Mouse (Mus musculus): ENCODE data around the gene Khsrp. TPM values are rescaled to one million over a fixed set of nuclear protein-coding genes. Genes with fewer than 3 reads are reported as not detected.

Gene Khsrp
- 32.2 and 36.9 TPM in 2 replicates for polyA plus RNA-seq (2014; fragmentation: Nextera tagmentation; extraction: Ambion mirVana)

- no peak for ATAC-seq (ENCODE audit: insufficient number of reproducible peaks, insufficient read depth, low FRiP score, low read depth)
- under 1% methylated on average over 57 of the region's 99 CpGs for WGBS
- Histone ChIP-seq H3K27ac (replicated peaks in 1 of 2; ENCODE audit: control insufficient read depth in 1 of 2, insufficient read depth in 1 of 2, low read depth in 2 of 2, low read length in 2 of 2) (peak within 1 kb of the TSS; percentile 90 to 95), H3K36me3 (ENCODE audit: control insufficient read depth, insufficient read depth, low read length) (peaks cover 29% of the 10 kb centered on the region), H3K27me3 (ENCODE audit: control insufficient read depth, insufficient read depth, low read length) (no peaks in the 10 kb centered on the region), H3K4me2 (ENCODE audit: low read length) (peak within 1 kb of the TSS; percentile 91), H3K4me1 (ENCODE audit: control insufficient read depth in 2 of 2, insufficient read depth in 2 of 2, low read length in 2 of 2) (peaks cover 12 to 18% of the 10 kb centered on the region in 2 experiments), H3K9me3 (ENCODE audit: control insufficient read depth, low read length) (no peaks in the 10 kb centered on the region), H3K4me3 (ENCODE audit: control insufficient read depth in 1 of 2, insufficient read depth in 1 of 2, low read depth in 1 of 2, low read length in 2 of 2) (peak within 1 kb of the TSS; percentile 84 to 97), H3K9ac (ENCODE audit: low read length) (peak within 1 kb of the TSS; percentile 99)
Observed at GRCm38 (mm10) chr17:57030931-57031660, at the start of gene Khsrp. TSS of gene Khsrp (minus strand) at chr17:57031522.

GRCm38 (mm10) chr17:57079919-57080318 is 48.6 kb upstream of the Khsrp start:
- 74% methylated on average over 3 of the region's 3 CpGs for WGBS
- no peak overlapping the region for H3K9ac ChIP-seq (ENCODE audit: low read length)
- H3K9me3 ChIP-seq (ENCODE audit: control insufficient read depth, low read length): no peaks in the 10 kb centered on the region
- H3K4me1 ChIP-seq (ENCODE audit: control insufficient read depth in 2 of 2, insufficient read depth in 2 of 2, low read length in 2 of 2): no peaks in the 10 kb centered on the region; a peak in 1 of 4 replicates
- ATAC-seq (ENCODE audit: insufficient number of reproducible peaks, insufficient read depth, low FRiP score, low read depth): no peak
- no peak overlapping the region for H3K4me3 ChIP-seq (ENCODE audit: control insufficient read depth in 1 of 2, insufficient read depth in 1 of 2, low read depth in 1 of 2, low read length in 2 of 2)
- no peak overlapping the region for H3K4me2 ChIP-seq (ENCODE audit: low read length)
- no peaks in the 10 kb centered on the region for H3K36me3 ChIP-seq (ENCODE audit: control insufficient read depth, insufficient read depth, low read length)
- H3K27me3 ChIP-seq (ENCODE audit: control insufficient read depth, insufficient read depth, low read length): no peaks in the 10 kb centered on the region
- no peak overlapping the region for H3K27ac ChIP-seq (replicated peaks in 1 of 2; ENCODE audit: control insufficient read depth in 1 of 2, insufficient read depth in 1 of 2, low read depth in 2 of 2, low read length in 2 of 2)

- H3K9me3 ChIP-seq (ENCODE audit: control insufficient read depth, low read length): no peaks in the 10 kb centered on the region
- no peak within 1 kb of the TSS for H3K27ac ChIP-seq (replicated peaks in 1 of 2; ENCODE audit: control insufficient read depth in 1 of 2, insufficient read depth in 1 of 2, low read depth in 2 of 2, low read length in 2 of 2)
- no peak within 1 kb of the TSS; the same call in 1 of the 2 replicates for H3K9ac ChIP-seq (ENCODE audit: low read length)
- 42% methylated on average over 6 of the region's 6 CpGs for WGBS
- no peaks in the 10 kb centered on the region for H3K36me3 ChIP-seq (ENCODE audit: control insufficient read depth, insufficient read depth, low read length)
- no peak within 1 kb of the TSS for H3K4me2 ChIP-seq (ENCODE audit: low read length)
- no peaks in the 10 kb centered on the region; a peak in 1 of 4 replicates for H3K4me1 ChIP-seq (ENCODE audit: control insufficient read depth in 2 of 2, insufficient read depth in 2 of 2, low read length in 2 of 2)
- ATAC-seq (ENCODE audit: insufficient number of reproducible peaks, insufficient read depth, low FRiP score, low read depth): no peak
- H3K27me3 ChIP-seq (ENCODE audit: control insufficient read depth, insufficient read depth, low read length): no peaks in the 10 kb centered on the region
- H3K4me3 ChIP-seq (ENCODE audit: control insufficient read depth in 1 of 2, insufficient read depth in 1 of 2, low read depth in 1 of 2, low read length in 2 of 2): no peak within 1 kb of the TSS
Observed at GRCm38 (mm10) chr17:57078336-57078735, 47.0 kb upstream of the Khsrp start, which contains the start of gene Dennd1c. TSS of gene Dennd1c (minus strand) at chr17:57078514.

- 46% methylated on average over 3 of the region's 3 CpGs for WGBS
- Histone ChIP-seq H3K9me3 (ENCODE audit: control insufficient read depth, low read length) (no peaks in the 10 kb centered on the region), H3K4me1 (ENCODE audit: control insufficient read depth in 2 of 2, insufficient read depth in 2 of 2, low read length in 2 of 2) (no peaks in the 10 kb centered on the region; a peak in 1 of 4 replicates), H3K27ac (replicated peaks in 1 of 2; ENCODE audit: control insufficient read depth in 1 of 2, insufficient read depth in 1 of 2, low read depth in 2 of 2, low read length in 2 of 2) (no peak overlapping the region), H3K27me3 (ENCODE audit: control insufficient read depth, insufficient read depth, low read length) (peaks cover 4% of the 10 kb centered on the region; the same call in 1 of the 2 replicates), H3K9ac (ENCODE audit: low read length) (no peak overlapping the region), H3K4me3 (ENCODE audit: control insufficient read depth in 1 of 2, insufficient read depth in 1 of 2, low read depth in 1 of 2, low read length in 2 of 2) (no peak overlapping the region), H3K36me3 (ENCODE audit: control insufficient read depth, insufficient read depth, low read length) (no peaks in the 10 kb centered on the region), H3K4me2 (ENCODE audit: low read length) (no peak overlapping the region)
- no peak for ATAC-seq (ENCODE audit: insufficient number of reproducible peaks, insufficient read depth, low FRiP score, low read depth)
Observed at GRCm38 (mm10) chr17:57076916-57077315, 45.6 kb upstream of the Khsrp start.

- Histone ChIP-seq H3K9ac (ENCODE audit: low read length) (no peak overlapping the region), H3K27ac (replicated peaks in 1 of 2; ENCODE audit: control insufficient read depth in 1 of 2, insufficient read depth in 1 of 2, low read depth in 2 of 2, low read length in 2 of 2) (no peak overlapping the region), H3K27me3 (ENCODE audit: control insufficient read depth, insufficient read depth, low read length) (peaks cover 26% of the 10 kb centered on the region), H3K4me1 (ENCODE audit: control insufficient read depth in 2 of 2, insufficient read depth in 2 of 2, low read length in 2 of 2) (no peaks in the 10 kb centered on the region), H3K9me3 (ENCODE audit: control insufficient read depth, low read length) (no peaks in the 10 kb centered on the region), H3K4me3 (ENCODE audit: control insufficient read depth in 1 of 2, insufficient read depth in 1 of 2, low read depth in 1 of 2, low read length in 2 of 2) (no peak overlapping the region), H3K36me3 (ENCODE audit: control insufficient read depth, insufficient read depth, low read length) (no peaks in the 10 kb centered on the region), H3K4me2 (ENCODE audit: low read length) (no peak overlapping the region)
- WGBS: 8% methylated on average over 11 of the region's 11 CpGs
- ATAC-seq (ENCODE audit: insufficient number of reproducible peaks, insufficient read depth, low FRiP score, low read depth): no peak
Observed at GRCm38 (mm10) chr17:57070699-57071098, 39.4 kb upstream of the Khsrp start.

- H3K27me3 ChIP-seq (ENCODE audit: control insufficient read depth, insufficient read depth, low read length): peaks cover 27% of the 10 kb centered on the region
Observed at GRCm38 (mm10) chr17:57070272-57070671, 39.0 kb upstream of the Khsrp start.

GRCm38 (mm10) chr17:57066908-57067307 is 35.6 kb upstream of the Khsrp start:
- Histone ChIP-seq H3K4me3 (ENCODE audit: control insufficient read depth in 1 of 2, insufficient read depth in 1 of 2, low read depth in 1 of 2, low read length in 2 of 2) (no peak overlapping the region), H3K27ac (replicated peaks in 1 of 2; ENCODE audit: control insufficient read depth in 1 of 2, insufficient read depth in 1 of 2, low read depth in 2 of 2, low read length in 2 of 2) (no peak overlapping the region), H3K9ac (ENCODE audit: low read length) (no peak overlapping the region), H3K36me3 (ENCODE audit: control insufficient read depth, insufficient read depth, low read length) (no peaks in the 10 kb centered on the region), H3K27me3 (ENCODE audit: control insufficient read depth, insufficient read depth, low read length) (peaks cover 53% of the 10 kb centered on the region), H3K4me1 (ENCODE audit: control insufficient read depth in 2 of 2, insufficient read depth in 2 of 2, low read length in 2 of 2) (peaks cover 6 to 7% of the 10 kb centered on the region in 2 experiments; a peak in 2 of 4 replicates), H3K4me2 (ENCODE audit: low read length) (no peak overlapping the region), H3K9me3 (ENCODE audit: control insufficient read depth, low read length) (no peaks in the 10 kb centered on the region)
- ATAC-seq (ENCODE audit: insufficient number of reproducible peaks, insufficient read depth, low FRiP score, low read depth): no peak
- 37% methylated on average over 5 of the region's 5 CpGs for WGBS

More at GRCm38 (mm10) chr17:57070272-57070671, 39.0 kb upstream of the Khsrp start:
- H3K36me3 ChIP-seq (ENCODE audit: control insufficient read depth, insufficient read depth, low read length): no peaks in the 10 kb centered on the region
- no peaks in the 10 kb centered on the region for H3K9me3 ChIP-seq (ENCODE audit: control insufficient read depth, low read length)
- H3K4me1 ChIP-seq (ENCODE audit: control insufficient read depth in 2 of 2, insufficient read depth in 2 of 2, low read length in 2 of 2): no peaks in the 10 kb centered on the region
- no peak overlapping the region for H3K4me3 ChIP-seq (ENCODE audit: control insufficient read depth in 1 of 2, insufficient read depth in 1 of 2, low read depth in 1 of 2, low read length in 2 of 2)
- 12% methylated on average over 9 of the region's 9 CpGs for WGBS
- no peak overlapping the region for H3K4me2 ChIP-seq (ENCODE audit: low read length)
- no peak for ATAC-seq (ENCODE audit: insufficient number of reproducible peaks, insufficient read depth, low FRiP score, low read depth)
- no peak overlapping the region for H3K9ac ChIP-seq (ENCODE audit: low read length)
- H3K27ac ChIP-seq (replicated peaks in 1 of 2; ENCODE audit: control insufficient read depth in 1 of 2, insufficient read depth in 1 of 2, low read depth in 2 of 2, low read length in 2 of 2): no peak overlapping the region
